Mouse (Mus musculus) T-cell, adult 2 months (primary cell): ENCODE results near the gene Cdc45.
"Not testable (repeated sequence)": the region's sequence is repeated elsewhere in the genome, so short reads cannot be mapped to it uniquely, and the experiment has no call there.

Experiments used
- DNase-seq: peaks from one replicate; pipeline ENCODE4 v3.0.0; 2022; ENCODE audit warnings: low spot score

The Cdc45 gene

DNA sequence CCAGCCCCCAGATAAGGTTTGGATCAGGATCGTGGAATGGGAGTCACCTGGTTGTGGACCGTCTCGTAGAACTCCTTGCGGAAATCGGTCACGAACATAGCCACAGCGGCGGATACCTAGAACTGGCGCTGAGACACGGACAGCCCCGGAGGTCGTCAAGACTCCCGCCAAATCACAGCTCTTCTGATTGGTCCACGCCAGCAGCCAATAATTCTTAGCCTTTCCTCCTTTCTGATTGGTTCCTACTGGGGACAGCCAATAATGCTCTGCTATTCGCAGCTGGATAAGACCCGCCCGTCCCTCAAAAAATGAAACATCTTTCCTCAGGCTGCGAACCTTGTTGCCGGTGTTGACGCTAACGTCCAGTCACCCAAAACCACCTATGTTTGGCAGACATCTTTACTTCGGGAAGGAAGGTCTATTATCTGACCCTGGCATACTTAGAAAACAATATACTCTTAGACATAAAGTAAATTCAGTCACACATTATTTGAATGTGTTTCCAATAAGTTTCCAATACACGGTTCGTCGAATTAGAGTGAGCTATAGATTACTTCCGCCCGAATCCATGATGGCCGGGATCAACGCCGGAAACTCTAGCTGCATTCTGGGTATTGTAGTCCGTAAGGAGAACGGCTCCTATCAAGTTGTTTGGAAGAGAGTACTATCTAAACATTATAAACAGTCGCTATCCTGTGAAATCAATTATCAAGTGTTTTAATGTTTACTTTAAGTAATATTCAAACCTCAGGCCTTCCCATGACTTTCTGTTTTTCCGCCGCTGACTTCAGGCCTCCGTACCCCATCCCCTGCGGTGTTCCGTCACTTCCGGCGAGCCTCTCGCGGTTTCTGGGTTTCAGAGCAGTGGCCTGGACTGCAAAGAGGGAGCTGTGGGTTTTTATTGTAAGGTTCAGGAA is at the start of gene Cdc45, which contains the start of gene Ufd1:
Cdc45 (minus strand) TSS at position 520 of the 917 bp plus-strand sequence.
Ufd1 (plus strand) TSS at position 312 of the 917 bp plus-strand sequence.
- DNase-seq = peak; percentile 92

DNA sequence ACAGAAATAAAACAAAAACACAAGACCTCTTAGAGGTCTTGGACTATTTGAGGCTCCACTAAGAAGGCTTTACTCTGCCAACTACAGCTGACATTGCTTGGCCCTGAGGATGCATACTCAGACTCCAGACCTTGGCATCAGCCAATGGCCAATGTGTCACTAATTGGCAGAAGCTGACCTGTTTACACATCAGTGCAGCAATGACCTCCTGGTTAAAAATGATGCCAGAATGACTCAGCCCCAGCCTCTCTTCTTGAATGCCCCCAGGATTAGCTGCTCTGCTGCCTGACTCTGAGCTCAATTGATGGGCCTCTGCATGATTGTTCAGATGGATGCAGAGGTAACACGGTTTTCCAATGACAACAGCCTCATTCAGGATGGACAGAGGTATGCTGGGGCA is 48.4 kb upstream of the Cdc45 start:
- DNase-seq = no peak

DNA sequence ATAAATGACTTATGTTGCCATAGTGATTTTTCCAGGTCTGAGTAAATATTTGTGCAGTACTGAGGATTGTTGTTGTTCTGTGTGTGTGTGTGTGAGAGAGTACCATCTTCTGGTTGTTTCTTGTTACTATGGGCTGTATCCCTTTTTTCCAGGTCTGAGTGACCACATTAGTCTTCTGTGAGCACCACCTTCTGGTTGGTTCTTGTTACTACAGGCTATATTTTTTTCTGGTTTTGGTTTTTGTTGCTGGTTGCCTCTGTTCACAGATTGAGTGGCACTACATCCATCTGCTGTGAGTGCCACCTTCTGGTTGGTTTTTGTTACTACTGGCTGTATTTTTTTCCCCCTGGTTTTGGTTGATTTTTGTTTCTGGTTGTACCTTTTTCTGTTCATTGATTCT is 46.8 kb upstream of the Cdc45 start:
- DNase-seq = peak; percentile 68

DNA sequence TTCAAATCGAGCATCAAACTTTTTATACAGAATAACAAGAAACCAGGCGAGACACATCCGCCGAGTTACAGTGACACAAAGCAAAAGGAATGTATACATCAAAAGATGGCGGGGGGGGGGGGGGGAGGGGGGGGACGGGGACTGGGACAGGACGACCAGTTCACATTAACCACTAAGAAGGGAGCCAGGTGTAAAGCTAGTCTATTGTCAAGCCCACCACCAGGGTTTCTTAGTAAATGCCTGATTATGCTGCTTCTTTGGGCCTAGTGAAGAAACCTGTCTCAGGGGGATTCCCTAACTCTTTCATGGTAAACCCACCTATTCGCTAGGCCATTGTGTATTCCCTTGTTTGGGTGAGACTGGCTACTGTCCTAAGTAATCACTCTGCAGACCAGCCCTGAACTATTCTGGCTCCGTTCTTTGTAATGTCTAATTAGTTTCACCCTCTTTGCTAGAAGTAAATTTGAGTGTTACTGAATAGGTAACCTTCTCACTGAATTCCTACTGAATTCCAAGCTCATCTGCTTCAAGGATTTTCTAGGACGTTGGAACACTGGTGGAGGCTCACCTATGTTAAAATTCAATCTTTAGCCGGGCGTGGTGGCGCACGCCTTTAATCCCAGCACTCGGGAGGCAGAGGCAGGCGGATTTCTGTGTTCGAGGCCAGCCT is 37.9 kb upstream of the Cdc45 start:
- DNase-seq = not testable (repeated sequence)

DNA sequence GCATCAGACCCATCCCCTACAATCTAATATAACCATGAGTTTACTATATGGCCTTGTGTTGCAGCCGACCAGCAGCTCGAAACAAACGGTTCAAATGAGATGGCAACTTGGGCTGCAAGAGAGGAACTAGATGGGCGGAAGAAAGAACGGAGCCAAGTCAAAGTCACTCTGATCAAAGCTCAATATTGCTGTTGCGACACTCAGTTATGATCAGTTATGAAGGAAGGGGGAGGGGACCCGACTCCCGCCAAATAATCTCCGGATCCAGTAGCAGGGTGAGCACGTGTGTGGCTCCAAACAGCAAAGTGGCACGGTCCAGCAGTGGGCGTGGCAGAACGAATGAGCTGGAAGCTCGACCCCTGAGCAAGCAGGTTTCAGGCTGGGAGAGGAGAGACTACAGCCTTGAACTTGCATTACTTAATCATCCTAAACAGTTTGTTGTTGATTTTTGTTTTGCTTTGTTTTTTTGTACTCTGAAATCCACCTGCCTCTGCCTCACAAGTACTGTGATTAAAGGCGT is 34.6 kb upstream of the Cdc45 start:
- no peak for DNase-seq

DNA sequence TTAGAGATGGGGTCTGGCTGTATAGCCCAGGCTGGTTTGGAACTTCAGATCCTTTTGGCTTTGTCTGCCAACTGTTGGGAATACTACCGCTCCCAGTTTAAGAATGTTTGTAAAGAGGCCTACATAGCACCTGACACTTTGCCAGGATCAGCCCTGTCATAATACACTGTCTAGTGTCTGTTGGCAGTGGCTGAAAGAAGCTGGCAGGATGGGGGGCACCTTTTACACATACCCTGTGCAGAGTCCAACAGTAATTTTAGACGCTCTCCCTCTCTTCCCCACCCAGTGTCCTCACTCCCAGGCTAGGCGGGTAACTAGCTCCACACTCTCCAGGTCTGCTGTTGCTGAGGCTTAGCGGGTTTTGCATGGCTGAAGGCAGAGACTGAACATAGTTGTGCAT is 26.6 kb upstream of the Cdc45 start:
- no peak for DNase-seq

DNA sequence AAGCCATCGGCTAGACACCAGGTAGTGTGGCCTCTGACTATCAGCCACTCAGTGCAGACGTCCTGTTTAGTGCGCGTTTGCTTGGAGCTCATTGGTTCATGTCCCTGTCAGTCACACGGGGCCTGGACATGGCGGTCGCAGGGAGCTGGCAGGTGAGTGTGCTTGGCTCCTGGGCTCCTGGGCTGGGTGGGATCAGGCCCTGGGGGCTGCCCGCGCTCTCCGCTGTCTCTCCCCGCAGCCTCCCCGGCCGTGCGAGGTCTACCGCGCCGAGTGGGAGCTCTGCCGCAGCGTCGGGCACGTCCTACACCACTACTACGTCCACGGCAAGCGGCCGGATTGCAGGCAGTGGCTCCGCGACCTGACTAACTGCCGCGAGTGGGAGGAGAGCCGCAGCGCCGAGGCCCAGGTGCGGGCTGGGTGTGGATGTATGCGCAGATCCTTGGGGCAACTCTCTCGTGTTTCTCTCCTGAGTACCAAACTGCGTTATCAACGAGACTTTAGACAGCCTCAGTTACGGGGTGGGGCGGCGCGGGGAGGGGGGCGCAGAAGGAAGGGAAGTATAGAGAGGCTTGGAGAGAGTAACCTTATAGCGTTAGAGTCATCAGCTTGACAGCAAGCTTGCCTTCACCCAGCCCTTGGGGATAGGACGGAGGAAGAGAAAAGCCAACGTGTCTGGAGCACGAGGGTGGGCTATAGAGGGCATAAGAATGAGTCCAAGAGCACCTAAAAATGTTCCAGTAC is 24.9 kb upstream of the Cdc45 start, which contains the start of the genes 2510002D24Rik and Gm28539:
2510002D24Rik (plus strand) TSS at position 111 of the 741 bp plus-strand sequence.
Gm28539 (plus strand) TSS at position 117 of the 741 bp plus-strand sequence.
- peak; percentile 87 for DNase-seq

DNA sequence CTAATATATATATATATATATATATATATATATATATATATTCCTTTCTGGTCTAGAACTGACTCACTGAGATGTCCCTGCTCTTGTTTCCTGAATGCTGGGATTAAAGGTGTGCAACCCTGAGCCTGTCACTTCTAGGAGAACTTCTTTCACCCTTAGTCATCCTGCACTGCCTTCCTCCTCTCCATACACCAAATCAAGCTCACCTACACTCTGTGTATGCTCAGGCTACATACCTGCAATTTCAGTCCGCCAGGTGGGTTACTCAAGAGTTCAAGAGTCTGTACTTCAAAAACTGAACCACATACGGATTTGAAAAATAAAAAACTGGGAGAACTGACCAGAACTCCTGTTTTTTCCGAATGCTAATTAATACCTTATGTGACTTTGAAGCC is 24.3 kb upstream of the Cdc45 start:
- no peak for DNase-seq

- DNase-seq = no peak
These were observed 21.7 kb upstream of the Cdc45 start for GRCm38 (mm10) chr16:18833486-18833885.

DNA sequence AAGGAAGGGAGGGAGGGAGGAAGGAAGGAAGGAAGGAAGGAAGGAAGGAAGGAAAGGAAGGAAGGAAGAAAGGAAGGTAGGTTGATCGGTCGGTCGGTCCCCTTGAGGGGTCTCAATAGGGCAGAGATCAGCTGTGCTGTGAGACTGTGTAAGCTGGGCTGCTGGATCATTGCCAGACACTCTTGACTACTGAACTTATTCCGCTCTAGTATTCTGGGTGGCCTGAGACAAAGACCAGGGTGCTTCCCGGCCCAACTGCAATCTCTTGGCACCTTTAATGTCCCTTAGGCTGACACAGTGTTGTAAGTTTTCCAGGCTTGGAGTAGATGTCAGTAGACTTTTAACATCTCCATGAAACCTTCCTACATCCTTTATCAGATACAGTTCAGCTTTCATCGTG is 17.3 kb upstream of the Cdc45 start:
- no peak for DNase-seq

DNA sequence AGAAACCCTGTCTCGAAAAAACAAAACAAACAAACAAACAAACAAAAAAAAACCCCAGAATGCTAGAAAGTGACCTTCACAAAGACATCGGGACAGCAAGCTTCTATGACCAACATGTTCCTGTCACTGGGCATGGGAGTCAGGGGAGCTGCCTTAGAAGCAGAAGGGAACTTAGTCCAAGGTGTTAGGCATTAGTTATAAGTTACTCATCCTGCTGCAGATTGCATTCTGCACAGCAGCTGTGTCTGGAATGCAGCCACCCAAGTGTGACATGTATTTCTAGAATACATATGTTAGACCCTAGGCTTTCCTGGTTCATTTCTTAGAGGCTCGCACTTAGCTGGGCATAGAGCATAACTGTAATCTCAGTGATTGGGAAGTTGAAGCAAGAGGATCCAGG is 16.8 kb upstream of the Cdc45 start:
- DNase-seq = no peak

DNA sequence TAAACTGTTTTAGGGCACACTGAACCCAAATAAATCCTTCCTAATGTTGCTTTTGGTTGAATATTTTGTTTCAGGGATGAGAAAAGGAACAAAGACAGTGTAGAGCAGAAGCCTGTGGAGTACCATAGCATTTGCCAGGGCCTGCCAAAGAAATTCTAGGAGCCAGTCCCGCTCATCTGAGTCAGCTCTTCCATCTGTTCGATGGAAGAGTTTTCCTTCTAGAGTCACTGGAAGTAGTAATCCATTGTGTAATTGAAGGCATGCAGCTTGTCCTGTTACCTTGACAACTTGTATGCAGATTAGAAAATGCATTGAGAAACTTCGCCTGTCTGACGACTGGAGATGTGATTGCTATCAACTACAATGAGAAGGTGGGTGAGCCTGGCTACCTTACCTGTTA is 11.1 kb upstream of the Cdc45 start:
- DNase-seq = no peak

DNA sequence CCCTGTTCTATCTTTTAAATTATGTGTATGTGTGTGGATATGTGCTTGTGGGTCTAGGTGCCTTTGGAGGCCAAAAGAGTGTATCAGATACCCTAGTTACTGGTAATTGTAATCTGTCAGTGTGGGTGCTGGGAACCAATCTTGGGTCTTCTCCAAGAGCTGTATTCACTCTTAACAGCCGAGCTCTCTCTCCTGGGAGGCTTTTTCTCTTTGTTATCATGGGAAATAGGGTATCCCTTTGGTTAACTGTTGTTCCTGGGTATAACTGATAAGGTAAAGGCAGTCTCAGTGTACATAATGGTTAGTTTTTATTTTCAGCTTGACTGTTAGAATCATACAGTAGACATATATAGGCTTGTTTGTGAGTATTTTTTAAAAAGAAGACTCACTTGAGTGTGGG is 10.6 kb upstream of the Cdc45 start:
- DNase-seq = no peak

DNA sequence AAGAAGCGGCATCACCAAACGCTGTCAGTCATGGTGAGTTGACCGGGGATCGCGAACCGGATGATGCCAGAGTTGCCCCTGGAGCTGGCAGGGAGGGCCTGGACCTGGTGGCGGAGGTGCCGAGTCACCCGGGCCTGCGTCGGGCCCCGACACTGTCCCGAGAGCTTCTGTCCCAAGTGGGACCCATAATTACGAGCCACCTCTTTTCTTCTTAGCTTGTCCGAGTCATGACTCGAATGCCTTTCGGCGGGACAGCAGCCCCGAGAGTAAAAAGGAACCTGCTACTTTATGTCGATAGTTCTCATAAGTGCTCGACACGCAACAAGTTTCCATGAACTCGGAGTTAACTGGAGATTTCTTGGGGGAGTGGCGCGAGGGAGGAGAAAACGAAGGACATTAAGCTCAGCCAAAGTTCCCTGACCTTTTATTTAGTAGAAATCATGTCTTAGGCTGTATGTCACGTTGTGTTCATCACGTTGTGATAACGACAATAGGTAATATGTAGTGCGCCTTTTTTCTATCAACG is 661 bp upstream of the Cdc45 start:
- no peak for DNase-seq

DNA sequence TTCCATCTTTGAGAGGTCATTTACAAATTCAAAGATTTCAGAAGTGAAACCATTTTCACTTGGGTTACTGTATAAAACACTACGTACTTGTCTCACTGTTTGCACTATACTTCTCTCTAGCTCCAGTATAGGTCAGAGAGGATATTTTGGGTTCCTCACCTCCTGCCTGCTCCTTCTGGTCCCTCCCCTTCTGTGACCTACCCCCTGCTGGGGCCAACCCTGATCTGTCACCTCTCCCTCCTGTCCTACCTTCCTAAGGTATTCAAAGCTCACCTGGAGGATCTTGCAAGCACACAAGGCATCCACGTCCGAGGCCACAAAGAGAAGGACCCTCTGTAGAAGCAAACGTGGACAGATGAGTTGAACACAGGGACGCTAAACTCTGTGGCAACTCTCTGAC is 755 bp downstream of the Cdc45 start:
- peak; percentile 8 for DNase-seq

- DNase-seq = no peak
These were observed 2.8 kb downstream of the Cdc45 start for GRCm38 (mm10) chr16:18809001-18809400.

DNA sequence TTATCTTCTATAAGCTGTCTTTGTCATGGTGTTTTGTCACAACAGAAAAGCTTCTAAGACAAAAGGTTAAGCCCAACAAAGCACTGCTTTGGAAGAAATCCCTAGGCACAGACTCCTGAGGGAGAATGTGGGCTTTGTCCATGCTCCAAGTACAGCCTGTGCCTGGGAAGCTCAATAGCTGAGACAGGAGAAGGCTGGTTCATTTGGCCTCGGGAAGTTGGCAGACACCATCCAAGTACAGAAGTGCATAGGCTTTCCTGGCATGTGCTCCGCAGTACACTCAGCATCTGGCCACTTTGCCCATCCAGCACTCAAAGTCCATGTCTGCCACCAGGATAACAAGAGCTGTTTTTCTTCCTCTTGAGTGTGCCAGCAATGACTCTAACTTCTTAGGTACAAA is 6.0 kb downstream of the Cdc45 start:
- no peak for DNase-seq

- no peak for DNase-seq
These were observed 12.9 kb downstream of the Cdc45 start for GRCm38 (mm10) chr16:18798841-18799240.

DNA sequence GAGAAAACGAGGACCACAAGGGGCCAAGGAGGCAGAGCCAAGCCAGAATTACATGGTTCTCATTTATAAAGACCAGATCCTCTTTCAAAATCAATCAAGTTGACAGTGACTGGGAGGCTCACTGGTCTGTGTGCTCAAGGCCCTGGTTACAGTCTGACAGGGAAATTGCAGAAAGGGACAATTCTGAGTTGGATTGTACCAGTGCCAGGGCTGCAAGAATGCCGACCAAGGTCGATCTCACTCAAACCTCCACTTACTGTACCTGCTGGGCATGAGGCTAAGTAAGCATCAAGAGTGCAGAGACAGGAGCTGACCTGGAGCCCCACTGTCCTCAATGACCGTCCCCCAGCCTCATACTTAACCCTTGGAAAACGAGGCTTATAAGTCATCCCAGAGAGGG is 13.6 kb downstream of the Cdc45 start:
- DNase-seq = no peak

DNA sequence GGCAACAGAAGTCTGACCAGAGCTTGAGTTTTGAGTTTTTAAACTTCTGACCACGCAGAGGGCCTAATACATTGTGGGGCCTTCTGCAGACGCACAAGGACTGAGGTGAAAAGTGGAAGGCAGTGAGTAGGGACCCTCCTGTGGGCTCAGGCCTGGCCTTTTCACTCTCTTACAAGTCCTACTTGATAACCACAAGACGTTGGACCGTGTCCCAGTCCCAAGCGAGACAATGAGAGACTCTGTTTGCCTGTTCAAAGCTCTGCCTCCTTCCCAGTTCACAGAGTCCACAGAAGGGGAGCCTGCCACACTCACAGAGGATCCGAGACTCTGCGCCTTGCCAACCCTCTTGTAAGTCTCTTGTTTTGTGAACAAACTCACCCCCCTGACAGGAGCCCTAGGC is 15.1 kb downstream of the Cdc45 start:
- DNase-seq = no peak

GRCm38 (mm10) chr16:18795223-18795899 is 16.4 kb downstream of the Cdc45 start:
- no peak for DNase-seq
